ENCODE assay signal across 8 mouse cellular contexts in the genomic region with DNA sequence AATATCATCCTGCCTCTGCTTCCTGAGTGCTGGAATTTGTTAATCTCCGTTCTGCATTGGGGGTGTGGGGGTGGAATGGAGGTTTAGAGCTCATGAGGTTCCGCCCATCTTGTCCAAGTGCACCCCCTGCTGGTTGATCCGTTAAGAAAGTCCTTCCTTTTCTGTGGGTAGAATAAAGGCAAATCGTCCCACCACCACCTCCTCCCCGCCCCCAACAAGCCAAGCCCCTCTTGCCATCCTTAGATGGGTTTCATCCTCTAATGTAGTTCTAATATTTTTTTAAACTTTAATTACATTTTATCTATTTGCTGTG. TPM values are rescaled to one million over a fixed set of nuclear protein-coding genes. Genes with fewer than 3 reads are reported as not detected.
A peak's percentile ranks its signal among the peaks of the same experiment; 100 is the strongest.
DNase-seq lines count a peak whose midpoint lies in the region; ATAC-seq and TF ChIP-seq lines count a peak whose summit lies in the region.

No protein-coding gene starts in this region.

- no peak overlapping the region for H3K27ac ChIP-seq in ES-Bruce4 (ENCODE audit: insufficient read depth, low read length)
- no peak overlapping the region for H3K27ac ChIP-seq in embryonic facial prominence, embryonic 10.5 days (replicated peaks)
- H3K27ac ChIP-seq in limb, embryonic 14.5 days (replicated peaks; ENCODE audit: low read depth, low read length): no peak overlapping the region
- H3K27ac ChIP-seq in intestine, embryonic 16.5 days (ENCODE audit: low read length): no peak overlapping the region

- no peaks in the 10 kb centered on the region for H3K9me3 ChIP-seq in ES-Bruce4 (replicated peaks; ENCODE audit: control insufficient read depth, insufficient read depth, low read length, poor library complexity, severe bottlenecking)
- H3K9me3 ChIP-seq in embryonic facial prominence, embryonic 10.5 days: no peaks in the 10 kb centered on the region
- no peaks in the 10 kb centered on the region for H3K9me3 ChIP-seq in limb, embryonic 14.5 days (ENCODE audit: control insufficient read depth, low read length)
- H3K9me3 ChIP-seq in intestine, embryonic 16.5 days (ENCODE audit: control insufficient read depth, low read length): no peaks in the 10 kb centered on the region

- peak overlapping the region; percentile 27 for H3K4me3 ChIP-seq in ES-Bruce4 (ENCODE audit: low read depth, low read length)
- no peak overlapping the region for H3K4me3 ChIP-seq in embryonic facial prominence, embryonic 10.5 days
- H3K4me3 ChIP-seq in limb, embryonic 14.5 days (replicated peaks; ENCODE audit: low read length): no peak overlapping the region
- no peak overlapping the region for H3K4me3 ChIP-seq in intestine, embryonic 16.5 days (ENCODE audit: low read length)

- H3K4me2 ChIP-seq in limb, embryonic 14.5 days (replicated peaks; ENCODE audit: low read depth, low read length, severe bottlenecking): no peak overlapping the region
- no peak overlapping the region for H3K4me2 ChIP-seq in intestine, embryonic 16.5 days (ENCODE audit: low read depth, low read length)

- peak overlapping the region; percentile 59; the same call in 1 of the 2 replicates for H3K9ac ChIP-seq in ES-Bruce4 (ENCODE audit: low read depth, poor library complexity, severe bottlenecking)
- no peak overlapping the region for H3K9ac ChIP-seq in limb, embryonic 14.5 days (ENCODE audit: low read depth, low read length, severe bottlenecking)
- no peak overlapping the region for H3K9ac ChIP-seq in intestine, embryonic 16.5 days (ENCODE audit: low read depth, low read length)

- TF ChIP-seq CTCF in ES-Bruce4 (IDR thresholded peaks at IDR 0.05; ENCODE audit: low read depth, low read length): peak; percentile 65

- no peaks in the 10 kb centered on the region for H3K36me3 ChIP-seq in ES-Bruce4 (ENCODE audit: control insufficient read depth, insufficient read depth, low read length, poor library complexity, severe bottlenecking)
- no peaks in the 10 kb centered on the region for H3K36me3 ChIP-seq in embryonic facial prominence, embryonic 10.5 days (replicated peaks)
- H3K36me3 ChIP-seq in limb, embryonic 14.5 days (ENCODE audit: control insufficient read depth, insufficient read depth, low read length): no peaks in the 10 kb centered on the region; the same call in 1 of the 2 replicates
- peaks cover 7% of the 10 kb centered on the region; the same call in 1 of the 2 replicates for H3K36me3 ChIP-seq in intestine, embryonic 16.5 days (ENCODE audit: control insufficient read depth, insufficient read depth, low read length)

- DNase-seq in layer of hippocampus, adult 11-12 months (ENCODE audit: low spot score): peak; percentile 63
- no peak for DNase-seq in layer of hippocampus, adult 9-11 months
- DNase-seq in adrenal gland, postnatal 14 days: peak; percentile 79
- DNase-seq in embryonic facial prominence, embryonic 10.5 days (ENCODE audit: low spot score): peak; percentile 67
- peak; percentile 53 for DNase-seq in limb, embryonic 14.5 days (ENCODE audit: low spot score)
- DNase-seq in retina, embryonic 14.5 days (ENCODE audit: low spot score): peak; percentile 78

- no peak for TF ChIP-seq EP300 in ES-Bruce4 (IDR thresholded peaks at IDR 0.05; ENCODE audit: insufficient read depth, low read depth, low read length)

- no peak for TF ChIP-seq POLR2A in ES-Bruce4 (IDR thresholded peaks at IDR 0.05; ENCODE audit: insufficient read depth, low read length)
- TF ChIP-seq POLR2A in limb, embryonic 14.5 days (IDR thresholded peaks at IDR 0.05; ENCODE audit: borderline replicate concordance, extremely low read depth, insufficient read depth, insufficient read length): no peak

- no peak for ATAC-seq in limb, embryonic 14.5 days (ENCODE audit: low FRiP score, low read depth)
- no peak for ATAC-seq in intestine, embryonic 16.5 days

- 10% methylated on average over 5 of the region's 5 CpGs for whole genome bisulfite sequencing in embryonic facial prominence, embryonic 10.5 days
- 13% methylated on average over 5 of the region's 5 CpGs for WGBS in limb, embryonic 14.5 days
- 15% methylated on average over 5 of the region's 5 CpGs for WGBS in intestine, embryonic 16.5 days

- H3K27me3 ChIP-seq in ES-Bruce4 (ENCODE audit: control insufficient read depth, insufficient read depth, low read length, poor library complexity, severe bottlenecking): no peaks in the 10 kb centered on the region
- H3K27me3 ChIP-seq in embryonic facial prominence, embryonic 10.5 days (replicated peaks; ENCODE audit: low read depth, poor library complexity, severe bottlenecking): no peaks in the 10 kb centered on the region
- no peaks in the 10 kb centered on the region for H3K27me3 ChIP-seq in limb, embryonic 14.5 days (ENCODE audit: control insufficient read depth, insufficient read depth, low read length)
- H3K27me3 ChIP-seq in intestine, embryonic 16.5 days (replicated peaks; ENCODE audit: control insufficient read depth, insufficient read depth, low read length): no peaks in the 10 kb centered on the region

- H3K4me1 ChIP-seq in ES-Bruce4 (ENCODE audit: control insufficient read depth, insufficient read depth, low read length): no peaks in the 10 kb centered on the region
- peaks cover 10% of the 10 kb centered on the region for H3K4me1 ChIP-seq in embryonic facial prominence, embryonic 10.5 days
- H3K4me1 ChIP-seq in limb, embryonic 14.5 days (ENCODE audit: control insufficient read depth, insufficient read depth, low read length): peaks cover 10% of the 10 kb centered on the region
- peaks cover 8% of the 10 kb centered on the region for H3K4me1 ChIP-seq in intestine, embryonic 16.5 days (ENCODE audit: control insufficient read depth, insufficient read depth, low read length)

RNA-seq across cellular contexts. Expression of a gene that starts 3.8 kb away (rescaled TPM):
- 3.5 and 5.1 TPM in 2 replicates for polyA plus RNA-seq in ES-Bruce4 (2011; ENCODE audit: insufficient read depth, insufficient read length, low read depth, missing spikeins)
- total RNA-seq in adrenal gland, postnatal 14 days (2021): 0.44 and 0.98 TPM in 2 replicates
- polyA plus RNA-seq in embryonic facial prominence, embryonic 10.5 days (2016; fragmentation: Nextera tagmentation; extraction: Ambion mirVana): 0.28 and 0.32 TPM in 2 replicates
- polyA plus RNA-seq in limb, embryonic 14.5 days (2012; rRNA removed): 0.49 and 0.80 TPM in 2 replicates
- 1.3 TPM in 2 replicates for polyA plus RNA-seq in limb, embryonic 14.5 days (2014; fragmentation: Nextera tagmentation; extraction: Ambion mirVana)
- polyA plus RNA-seq in intestine, embryonic 16.5 days (2015; fragmentation: Nextera tagmentation; extraction: Ambion mirVana): 0.23 and 0.44 TPM in 2 replicates

RNA-seq across cellular contexts. Expression of a gene that starts 14.5 kb away (rescaled TPM):
- 16.9 and 18.4 TPM in 2 replicates for polyA plus RNA-seq in ES-Bruce4 (2011; ENCODE audit: insufficient read depth, insufficient read length, low read depth, missing spikeins)
- total RNA-seq in adrenal gland, postnatal 14 days (2021): 12.1 and 12.4 TPM in 2 replicates
- 9.7 and 10.3 TPM in 2 replicates for polyA plus RNA-seq in embryonic facial prominence, embryonic 10.5 days (2016; fragmentation: Nextera tagmentation; extraction: Ambion mirVana)
- 10.1 and 13.6 TPM in 2 replicates for polyA plus RNA-seq in limb, embryonic 14.5 days (2012; rRNA removed)
- 22.8 and 23.9 TPM in 2 replicates for polyA plus RNA-seq in limb, embryonic 14.5 days (2014; fragmentation: Nextera tagmentation; extraction: Ambion mirVana)
- polyA plus RNA-seq in intestine, embryonic 16.5 days (2015; fragmentation: Nextera tagmentation; extraction: Ambion mirVana): 23.9 and 25.2 TPM in 2 replicates
